Mouse (Mus musculus) Patski (cell line): ENCODE results near the gene Dicer1. TPM values are rescaled to one million over a fixed set of nuclear protein-coding genes. Genes with fewer than 3 reads are reported as not detected.

Experiments used
- ATAC-seq: fragments of 100-300 bp; one replicate; pipeline ENCODE4 v1.8.0; 2021
- CTCF ChIA-PET: fragments of 350-600 bp; sonication (Branson Sonifier 250); formaldehyde crosslinking; loops from one replicate; lab custom pipeline; 2022; ENCODE audit warnings: inconsistent platforms; lab: Charles Lee
- POLR2A ChIA-PET: fragments of 350-600 bp; sonication (Branson Sonifier 250); formaldehyde crosslinking; loops from one replicate; lab custom pipeline; 2022; ENCODE audit warnings: antibody characterized with exemption, inconsistent platforms; lab: Charles Lee
- DNase-seq: peaks from one replicate; pipeline ENCODE4 v3.0.0-alpha.2; 2011; ENCODE audit warnings: low read depth, low spot score
- H3K27me3 ChIP-seq: fragments of 371-371 bp; one replicate; pipeline ENCODE4 v1.5.1; 2021
- CTCF ChIP-seq: fragments of 100-300 bp; IDR thresholded peaks from one replicate; pipeline ENCODE4 v1.5.1; 2021
- in situ Hi-C: fragments of 300-500 bp; cut with MboI; formaldehyde crosslinking; loops from 3 replicates; pipeline ENCODE4 v1.11.1; 2018; ENCODE audit warnings: low pct_unique_long_range_greater_than_20kb, mixed read lengths
- polyA plus RNA-seq: library from polyadenylated mRNA; unstranded; gene quantifications from one replicate; pipeline ENCODE4 v1.2.3, GENCODE M21; 2021

The Dicer1 gene
- polyA plus RNA-seq, 1 experiment from 2014 or later, result 22.6 TPM

- ChIA-PET POLR2A (interaction anchor here (0.6 kb wide), 1 partner anchor 8 kb away, joined by 3 read pairs; no protein-coding TSS in a partner anchor), CTCF (no interaction called here)
- no peak for DNase-seq
- H3K27me3 ChIP-seq, result peaks cover 8% of the 10 kb centered on the region
- ATAC-seq, result no peak
- in situ Hi-C loops, result no loop called here
- TF ChIP-seq CTCF, result no peak
Measured at GRCm38 (mm10) chr12:104679121-104679818, 72.5 kb downstream of the Dicer1 start.

GRCm38 (mm10) chr12:104678462-104678861, 73.3 kb downstream of the Dicer1 start:
- H3K27me3 ChIP-seq, result peaks cover 8% of the 10 kb centered on the region
- no peak for DNase-seq
- no peak for ATAC-seq
- POLR2A ChIA-PET, result interaction anchor here (0.6 kb wide), 1 partner anchor 9 kb away, joined by 3 read pairs; no protein-coding TSS in a partner anchor
- in situ Hi-C loops, result no loop called here
- CTCF ChIA-PET, result no interaction called here
- TF ChIP-seq CTCF, result no peak

GRCm38 (mm10) chr12:104677371-104677924, 74.3 kb downstream of the Dicer1 start:
- CTCF ChIA-PET, result no interaction called here
- in situ Hi-C loops, result no loop called here
- no peak for TF ChIP-seq CTCF
- peaks cover 8% of the 10 kb centered on the region for H3K27me3 ChIP-seq
- POLR2A ChIA-PET, result no interaction called here
- no peak for DNase-seq
- ATAC-seq, result no peak

- ATAC-seq (no peak), DNase-seq (no peak)
- in situ Hi-C loops, result no loop called here
- peaks cover 8% of the 10 kb centered on the region for H3K27me3 ChIP-seq
- no peak for TF ChIP-seq CTCF
- POLR2A ChIA-PET, result interaction anchor here (0.7 kb wide), 1 partner anchor 72 kb away, joined by 5 read pairs; no protein-coding TSS in a partner anchor
- CTCF ChIA-PET, result no interaction called here
Measured at GRCm38 (mm10) chr12:104676535-104677370, 75.0 kb downstream of the Dicer1 start.

- TF ChIP-seq CTCF, result no peak
- ATAC-seq (no peak), DNase-seq (no peak)
- POLR2A ChIA-PET, result no interaction called here
- CTCF ChIA-PET, result interaction anchor here (1.2 kb wide), 1 partner anchor 12 kb away, joined by 3 read pairs; no protein-coding TSS in a partner anchor
- peaks cover 12% of the 10 kb centered on the region for H3K27me3 ChIP-seq
- in situ Hi-C loops, result loop anchor here (25.0 kb wide), 1 partner anchor 211 kb away; the partner anchor contains the start of gene Gsc
Measured at GRCm38 (mm10) chr12:104672976-104673375, 78.8 kb downstream of the Dicer1 start.

- in situ Hi-C loops, result loop anchor here (25.0 kb wide), 1 partner anchor 210 kb away; the partner anchor contains the start of gene Gsc
- ATAC-seq (no peak), DNase-seq (no peak)
- TF ChIP-seq CTCF, result no peak
- ChIA-PET POLR2A (no interaction called here), CTCF (no interaction called here)
- peaks cover 12% of the 10 kb centered on the region for H3K27me3 ChIP-seq
Measured at GRCm38 (mm10) chr12:104672406-104672805, 79.3 kb downstream of the Dicer1 start.

GRCm38 (mm10) chr12:104667846-104668245, 83.9 kb downstream of the Dicer1 start:
- ChIA-PET POLR2A (no interaction called here), CTCF (no interaction called here)
- peaks cover 29% of the 10 kb centered on the region for H3K27me3 ChIP-seq
- no peak for ATAC-seq
- no peak for TF ChIP-seq CTCF
- no peak for DNase-seq
- in situ Hi-C loops, result loop anchor here (25.0 kb wide), 1 partner anchor 206 kb away; the partner anchor contains the start of gene Gsc

- in situ Hi-C loops, result loop anchor here (25.0 kb wide), 1 partner anchor 204 kb away; the partner anchor contains the start of gene Gsc
- no peak for TF ChIP-seq CTCF
- ChIA-PET CTCF (no interaction called here), POLR2A (no interaction called here)
- peaks cover 30% of the 10 kb centered on the region for H3K27me3 ChIP-seq
- no peak for DNase-seq
- no peak for ATAC-seq
Measured at GRCm38 (mm10) chr12:104665951-104666350, 85.8 kb downstream of the Dicer1 start.

GRCm38 (mm10) chr12:104665521-104665920, 86.2 kb downstream of the Dicer1 start:
- CTCF ChIA-PET, result no interaction called here
- no peak for ATAC-seq
- DNase-seq, result no peak
- POLR2A ChIA-PET, result no interaction called here
- in situ Hi-C loops, result loop anchor here (25.0 kb wide), 1 partner anchor 203 kb away; the partner anchor contains the start of gene Gsc
- peaks cover 34% of the 10 kb centered on the region for H3K27me3 ChIP-seq
- TF ChIP-seq CTCF, result no peak

- no peak for TF ChIP-seq CTCF
- ATAC-seq (no peak), DNase-seq (no peak)
- in situ Hi-C loops, result loop anchor here (25.0 kb wide), 1 partner anchor 194 kb away; the partner anchor contains the start of gene Gsc
- CTCF ChIA-PET, result interaction anchor here (0.6 kb wide), 1 partner anchor 18 kb away, joined by 4 read pairs; no protein-coding TSS in a partner anchor
- POLR2A ChIA-PET, result no interaction called here
- H3K27me3 ChIP-seq, result peaks cover 25% of the 10 kb centered on the region
Measured at GRCm38 (mm10) chr12:104656146-104656545, 95.6 kb downstream of the Dicer1 start.
